In genomic region chr11:50546456-50547144, GRCm38 (mm10) we compare ENCODE assay signal across 9 mouse cellular contexts. TPM values are rescaled to one million over a fixed set of nuclear protein-coding genes. Genes with fewer than 3 reads are reported as not detected.
A peak's percentile ranks its signal among the peaks of the same experiment; 100 is the strongest.
DNase-seq lines count a peak whose midpoint lies in the region; ATAC-seq lines count a peak whose summit lies in the region.
"Had no signal": no experiment of that assay in that cellular context is flagged by ENCODE, and none has a peak within 500 bp of the region (broad histone marks: within the 10 kb centered on the region; RNA-seq: fewer than 3 reads in every experiment).

No protein-coding gene starts in this region.

- H3K27me3 ChIP-seq in kidney, embryonic 16.5 days (ENCODE audit: insufficient read depth, low read length): no peaks in the 10 kb centered on the region
- H3K27me3 ChIP-seq: liver, embryonic 15.5 days had no signal

- H3K4me1 ChIP-seq in kidney, embryonic 16.5 days (ENCODE audit: insufficient read depth, low read length): no peaks in the 10 kb centered on the region
- H3K4me1 ChIP-seq: liver, embryonic 15.5 days had no signal

- ATAC-seq in kidney, embryonic 16.5 days (ENCODE audit: low FRiP score, low TSS enrichment): no peak

- 74% methylated on average over 11 of the region's 11 CpGs for WGBS in kidney, embryonic 16.5 days

- DNase-seq in adrenal gland, adult 2 months: peak; percentile 46
- no peak for DNase-seq in adrenal gland, adult 18-20 months (ENCODE audit: low spot score in 2 of 2)
- peak; percentile 83 for DNase-seq in 3134 (ENCODE audit: extremely low read depth, insufficient read length, low spot score)
- DNase-seq in cerebellum, postnatal 36 days: peak; percentile 29 to 34
- DNase-seq in layer of hippocampus, postnatal 36 days: peak; percentile 39 to 45
- DNase-seq in embryo, embryonic 9.5 days (ENCODE audit: extremely low spot score): no peak
- no peak for DNase-seq in kidney, postnatal 14 days

- no peak overlapping the region for H3K9ac ChIP-seq in kidney, embryonic 16.5 days (replicated peaks; ENCODE audit: low read length)
- H3K9ac ChIP-seq: liver, embryonic 15.5 days had no signal

- no peak overlapping the region for H3K4me3 ChIP-seq in kidney, embryonic 16.5 days (ENCODE audit: low read length)
- H3K4me3 ChIP-seq: liver, embryonic 15.5 days had no signal

- no peaks in the 10 kb centered on the region for H3K36me3 ChIP-seq in kidney, embryonic 16.5 days (ENCODE audit: insufficient read depth, low read length)
- H3K36me3 ChIP-seq: liver, embryonic 15.5 days had no signal

- H3K27ac ChIP-seq in kidney, embryonic 16.5 days (ENCODE audit: low read length): no peak overlapping the region
- H3K27ac ChIP-seq: liver, embryonic 15.5 days had no signal

- H3K9me3 ChIP-seq in kidney, embryonic 16.5 days (ENCODE audit: low read length): no peaks in the 10 kb centered on the region
- H3K9me3 ChIP-seq: liver, embryonic 15.5 days had no signal

- H3K4me2 ChIP-seq in kidney, embryonic 16.5 days (replicated peaks; ENCODE audit: low read depth, low read length): no peak overlapping the region
- H3K4me2 ChIP-seq: liver, embryonic 15.5 days had no signal

RNA-seq across cellular contexts. Expression of gene Adamts2, which starts 55.3 kb away (rescaled TPM):
- total RNA-seq in adrenal gland, adult 2 months (2021): 1 to 10 TPM; 4.4 to 9.1 TPM
- 10.0 and 10.8 TPM in 2 replicates for polyA plus RNA-seq in adrenal gland, adult 2 months (2012; rRNA removed)
- total RNA-seq in adrenal gland, adult 18-20 months (2021): 1 to 10 TPM; 3.2 to 9.9 TPM
- 10 to 100 TPM; 15.7 to 15.9 TPM for total RNA-seq in layer of hippocampus, postnatal 36 days (2021)
- polyA plus RNA-seq in kidney, embryonic 16.5 days (2015; fragmentation: Nextera tagmentation; extraction: Ambion mirVana): 4.7 and 5.7 TPM in 2 replicates

Comparison
In these comparisons a context has a peak if more than half of its experiments do, and no peak if none do; other contexts are left out.
1. DNase-seq: peak in adrenal gland, adult 2 months (single experiment), 3134 (single experiment), cerebellum, postnatal 36 days (2 of 2) and layer of hippocampus, postnatal 36 days (2 of 2); none in adrenal gland, adult 18-20 months (0 of 2), embryo, embryonic 9.5 days (single experiment) and kidney, postnatal 14 days (single experiment).